Mouse (Mus musculus) lung, adult 2 months (tissue): Measurements from ENCODE around the gene Cdh1.

Experiments used
- CTCF ChIP-seq: fragments of 200-500 bp; IDR thresholded peaks from 2 replicates; pipeline ENCODE4 v1.5.1; 2011; ENCODE audit warnings: mild to moderate bottlenecking, low read length, control low read depth; ENCODE audit not compliant: insufficient read depth
- POLR2A ChIP-seq: fragments of 200-500 bp; IDR thresholded peaks from 2 replicates; pipeline ENCODE4 v1.6.1; 2011; ENCODE audit warnings: low read depth, mild to moderate bottlenecking, control low read depth, low read length, borderline replicate concordance; ENCODE audit errors: extremely low read depth

DNA sequence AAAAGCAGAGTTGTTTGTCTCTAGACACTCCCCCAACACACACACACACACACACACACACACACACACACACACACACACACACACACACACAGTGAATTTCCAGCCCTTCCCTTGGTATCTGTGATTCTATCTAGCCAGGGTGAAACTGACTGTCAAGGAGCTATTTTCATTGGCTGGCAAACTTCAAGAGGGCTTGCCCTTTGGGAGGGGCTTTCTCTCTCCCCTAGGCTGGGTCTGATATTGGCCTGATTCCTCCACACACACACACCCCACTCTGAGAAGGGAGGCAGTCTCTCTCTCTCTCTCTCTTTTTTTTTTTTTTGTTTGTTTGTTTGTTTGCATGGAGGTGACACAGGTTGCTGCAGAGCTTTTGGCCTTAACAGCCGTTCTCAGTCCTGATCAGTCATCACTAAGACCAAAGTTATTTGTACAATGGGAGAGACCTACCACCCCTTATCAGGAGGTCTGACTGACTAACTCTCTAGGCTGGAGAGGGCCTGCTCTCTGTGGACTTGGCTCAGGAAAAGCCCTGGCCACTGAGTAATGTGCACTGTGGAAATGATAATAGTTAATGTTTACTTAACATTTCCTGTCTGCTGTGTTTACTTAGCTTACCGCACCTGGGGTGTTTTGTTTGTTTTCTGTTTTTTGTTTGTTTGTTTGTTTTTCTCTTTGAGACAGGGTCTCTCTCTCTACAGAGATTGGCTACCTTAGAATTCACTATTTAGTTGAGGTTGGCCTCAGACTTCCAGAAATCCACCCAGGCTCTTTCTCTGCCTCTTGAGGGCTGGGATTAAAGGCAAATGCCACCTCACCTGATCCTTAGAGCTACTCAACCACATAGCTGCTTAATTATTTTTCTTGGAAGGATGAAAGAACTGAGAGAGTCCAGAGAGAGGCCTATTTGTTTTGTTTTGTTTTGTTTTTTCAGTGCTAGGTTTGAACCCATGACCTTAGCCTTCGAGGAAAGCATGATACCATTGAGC, 14.4 kb upstream of the Cdh1 start:
- TF ChIP-seq CTCF (no peak), POLR2A (no peak)
